Mouse (Mus musculus): ENCODE measurements around the gene Car9.

Gene Car9

DNA sequence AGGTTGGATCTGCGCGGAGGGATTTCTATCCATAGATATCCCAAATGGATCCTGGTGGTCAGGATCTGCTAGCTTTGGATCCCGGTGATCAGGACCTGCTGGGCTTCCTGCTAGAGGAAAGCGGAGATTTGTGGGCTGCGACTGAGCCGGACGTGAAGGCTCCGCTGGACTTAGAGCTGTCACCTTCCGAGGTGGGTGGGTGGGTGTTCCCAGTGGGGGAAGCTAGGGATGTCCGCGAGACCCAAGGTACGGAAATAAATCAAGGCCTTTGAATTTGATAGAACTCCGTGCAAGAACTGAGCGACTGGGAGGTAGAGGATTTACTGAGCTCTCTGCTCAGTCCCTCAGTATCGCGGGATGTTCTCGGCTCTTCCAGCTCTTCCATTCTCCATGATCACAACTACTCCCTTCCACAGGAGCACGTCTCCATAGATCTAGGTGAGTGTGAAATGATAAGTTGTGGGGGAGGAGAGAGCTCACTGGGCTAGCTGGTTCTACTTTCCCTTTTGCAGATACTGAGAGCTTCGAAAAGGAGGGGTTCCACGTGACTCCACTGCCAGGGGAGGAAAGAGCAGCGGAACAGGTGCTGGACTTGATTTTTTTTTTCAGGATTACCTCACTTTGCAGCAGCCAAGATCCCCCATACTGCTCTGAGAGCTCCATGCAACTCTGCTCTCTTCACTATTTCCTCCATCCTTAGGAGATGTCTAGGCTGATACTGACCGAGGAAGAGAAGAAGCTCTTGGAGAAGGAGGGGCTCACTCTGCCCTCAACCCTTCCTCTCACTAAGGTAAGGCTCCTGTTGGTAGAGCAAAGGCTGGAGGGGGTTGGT lies 56.2 kb downstream of the Car9 start:
- no peak for DNase-seq (ENCODE audit: low spot score in 2 of 2)

Data from urinary bladder, adult 18-20 months (tissue).